ENCODE assay signal across 24 mouse cellular contexts in genomic region chr2:78925807-78926206, GRCm38 (mm10). TPM values are rescaled to one million over a fixed set of nuclear protein-coding genes. Genes with fewer than 3 reads are reported as not detected.
DNase-seq lines count a peak whose midpoint lies in the region; ATAC-seq and TF ChIP-seq lines count a peak whose summit lies in the region.
"Had no signal": no experiment of that assay in that cellular context is flagged by ENCODE, and none has a peak within 500 bp of the region (broad histone marks: within the 10 kb centered on the region; RNA-seq: fewer than 3 reads in every experiment).

No protein-coding gene starts in this region.

- H3K9ac ChIP-seq in MEL (ENCODE audit: control insufficient read depth, low read depth, low read length, poor library complexity, severe bottlenecking) = no peak overlapping the region
- H3K9ac ChIP-seq in liver, postnatal 0 days (replicated peaks) = no peak overlapping the region
- H3K9ac ChIP-seq: embryonic facial prominence, embryonic 13.5 days; embryonic facial prominence, embryonic 15.5 days; forebrain, embryonic 12.5 days; forebrain, postnatal 0 days had no signal

- H3K79me2 ChIP-seq in MEL (ENCODE audit: control insufficient read depth, insufficient read depth, low read length, poor library complexity) = peaks cover 1% of the 10 kb centered on the region; the same call in 1 of the 2 replicates

- no peaks in the 10 kb centered on the region for H3K9me3 ChIP-seq in MEL (replicated peaks; ENCODE audit: insufficient read depth, low read length)
- H3K9me3 ChIP-seq in liver, postnatal 0 days (ENCODE audit: low read length) = no peaks in the 10 kb centered on the region
- H3K9me3 ChIP-seq: embryonic facial prominence, embryonic 13.5 days; embryonic facial prominence, embryonic 15.5 days; forebrain, embryonic 10.5 days; forebrain, embryonic 12.5 days; G1E had no signal

- H3K4me2 ChIP-seq in liver, postnatal 0 days (ENCODE audit: low read depth, low read length) = no peak overlapping the region
- H3K4me2 ChIP-seq: embryonic facial prominence, embryonic 13.5 days; embryonic facial prominence, embryonic 15.5 days; forebrain, embryonic 12.5 days had no signal

- no peak for DNase-seq in left cerebral cortex, adult 2 months (ENCODE audit: extremely low spot score in 1 of 2, low spot score in 2 of 2)
- no peak for DNase-seq in left cerebral cortex, postnatal 4 days
- peak; percentile 12 to 18 for DNase-seq in B cell, adult 2 months
- no peak for DNase-seq in MEL (ENCODE audit: low read depth, low spot score)
- DNase-seq in liver, postnatal 0 days = no peak
- DNase-seq: adrenal gland, adult 2 months; adrenal gland, postnatal 10 days; adrenal gland, postnatal 25 days; cerebellum, adult 11 months; cerebellum, adult 18-20 months; cerebellum, adult 8-10 months; cerebellum, adult 9-11 months; cerebellum, postnatal 14 days; cerebellum, postnatal 36 days; embryo, embryonic 11 days; forebrain, postnatal 0 days had no signal

- 60% methylated on average over 1 of the region's 1 CpGs for WGBS in liver, postnatal 0 days (ENCODE audit: insufficient replicate concordance)

- TF ChIP-seq CTCF in left cerebral cortex, adult 2 months (IDR thresholded peaks at IDR 0.05) = no peak
- no peak for TF ChIP-seq CTCF in MEL (IDR thresholded peaks at IDR 0.05 in 2 of 3, conservative IDR thresholded peaks at IDR 0.05 in 1 of 3; ENCODE audit: control insufficient read depth in 1 of 3, insufficient read depth in 1 of 3, low read depth in 2 of 3, low read length in 3 of 3, poor library complexity in 1 of 3, severe bottlenecking in 1 of 3)
- no peak for TF ChIP-seq CTCF in liver, postnatal 0 days (IDR thresholded peaks at IDR 0.05; ENCODE audit: low read depth)

- no peak for TF ChIP-seq POLR2A in MEL (IDR thresholded peaks at IDR 0.05; ENCODE audit: control insufficient read depth in 1 of 2, insufficient read depth in 1 of 2, low read depth in 1 of 2, low read length in 2 of 2, poor library complexity in 1 of 2)

- no peak for TF ChIP-seq RAD21 in MEL (IDR thresholded peaks at IDR 0.05; ENCODE audit: low read depth, low read length)

- peak; percentile 23 to 24; a peak in 1 of 4 replicates for TF ChIP-seq EP300 in MEL (IDR thresholded peaks at IDR 0.05; ENCODE audit: low read depth in 1 of 2, low read length in 2 of 2)
- TF ChIP-seq EP300 in liver, postnatal 0 days (IDR thresholded peaks at IDR 0.05; ENCODE audit: low read depth) = no peak

- 0 out of 2 replicates have a peak overlapping the region, but pooled peaks have one; percentile 5 for H3K27ac ChIP-seq in left cerebral cortex, adult 2 months
- H3K27ac ChIP-seq in MEL (ENCODE audit: control insufficient read depth, low read depth, low read length) = no peak overlapping the region
- H3K27ac ChIP-seq in liver, postnatal 0 days (ENCODE audit: low read depth) = no peak overlapping the region
- H3K27ac ChIP-seq: embryonic facial prominence, embryonic 13.5 days; embryonic facial prominence, embryonic 15.5 days; forebrain, embryonic 10.5 days; forebrain, embryonic 12.5 days had no signal

- H3K4me1 ChIP-seq in MEL (ENCODE audit: control insufficient read depth in 1 of 2, insufficient read depth in 2 of 2, low read length in 2 of 2) = peaks cover 12 to 18% of the 10 kb centered on the region in 2 experiments
- peaks cover 5% of the 10 kb centered on the region; the same call in 1 of the 2 replicates for H3K4me1 ChIP-seq in liver, postnatal 0 days (ENCODE audit: insufficient read depth)
- H3K4me1 ChIP-seq: embryonic facial prominence, embryonic 15.5 days had no signal

- no peak overlapping the region for H3K4me3 ChIP-seq in left cerebral cortex, adult 2 months
- H3K4me3 ChIP-seq in MEL (ENCODE audit: control insufficient read depth in 1 of 2, insufficient read depth in 1 of 2, low read depth in 2 of 2, low read length in 2 of 2) = no peak overlapping the region
- H3K4me3 ChIP-seq in liver, postnatal 0 days (ENCODE audit: low read depth, low read length) = no peak overlapping the region
- H3K4me3 ChIP-seq: embryonic facial prominence, embryonic 13.5 days; embryonic facial prominence, embryonic 15.5 days; erythroblast, embryonic 14.5 days; forebrain, embryonic 10.5 days; forebrain, embryonic 12.5 days had no signal

- intact Hi-C loops in left cerebral cortex, adult 2 months (cut with DNase I) = loop anchor here (2.0 to 5.0 kb wide), 3 partner anchors 57 to 324 kb away; partner anchors contain the start of gene Ube2e3
- intact Hi-C loops in left cerebral cortex, postnatal 4 days (cut with DNase I) = no loop called here

- ATAC-seq in liver, postnatal 0 days = no peak
- no peak for ATAC-seq in monocyte, adult 5-6 weeks (replicated peaks; ENCODE audit: insufficient number of reproducible peaks, low FRiP score, low TSS enrichment, poor library complexity, severe bottlenecking)
- ATAC-seq: forebrain, embryonic 14.5 days; forebrain, postnatal 0 days had no signal

- H3K36me3 ChIP-seq in MEL (ENCODE audit: control insufficient read depth in 1 of 2, insufficient read depth in 2 of 2, low read length in 2 of 2) = peaks cover 0 to 33% of the 10 kb centered on the region in 2 experiments; a peak in 3 of 4 replicates
- H3K36me3 ChIP-seq in liver, postnatal 0 days (replicated peaks; ENCODE audit: insufficient read depth, low read length) = no peaks in the 10 kb centered on the region
- H3K36me3 ChIP-seq: embryonic facial prominence, embryonic 15.5 days; forebrain, embryonic 12.5 days had no signal

- H3K27me3 ChIP-seq in MEL (ENCODE audit: control insufficient read depth in 1 of 2, insufficient read depth in 2 of 2, low read length in 2 of 2) = no peaks in the 10 kb centered on the region
- no peaks in the 10 kb centered on the region for H3K27me3 ChIP-seq in liver, postnatal 0 days (ENCODE audit: insufficient read depth, low read length)
- H3K27me3 ChIP-seq: embryonic facial prominence, embryonic 13.5 days; embryonic facial prominence, embryonic 15.5 days; forebrain, embryonic 12.5 days had no signal

TF ChIP-seq in MEL, 35 proteins besides CTCF, POLR2A, EP300 and RAD21:
- no peak for TF ChIP-seq TBP (IDR thresholded peaks at IDR 0.05; ENCODE audit: low read depth, low read length)
- 0 out of 2 replicates have a peak, but pooled peaks have one; percentile 49 for TF ChIP-seq RCOR1 (IDR thresholded peaks at IDR 0.05; ENCODE audit: low read depth, low read length)
- TF ChIP-seq GATA1 (IDR thresholded peaks at IDR 0.05; ENCODE audit: low read depth, low read length) = peak; percentile 34; the same call in 1 of the 2 replicates

RNA-seq across cellular contexts. Expression of gene Ube2e3, which starts 57.9 kb away (rescaled TPM):
- total RNA-seq in left cerebral cortex, adult 2 months (2021) = 100 to 1,000 TPM; 103 to 104 TPM
- 100 to 1,000 TPM; 206 to 219 TPM for total RNA-seq in left cerebral cortex, postnatal 4 days (2021)
- 41.9 and 49.4 TPM in 2 replicates for total RNA-seq in MEL (2012; rRNA removed)
- 100 to 1,000 TPM in 1 of 2 experiments, 10 to 100 TPM in 1; 99.4 to 160 TPM for polyA plus RNA-seq in MEL (2012; ENCODE audit: insufficient read depth in 1 of 2, insufficient read length in 2 of 2, low read depth in 1 of 2, low replicate concordance in 2 of 2, missing spikeins in 1 of 2)
- polyA plus RNA-seq in liver, postnatal 0 days (2015; fragmentation: Nextera tagmentation; extraction: Ambion mirVana) = 46.8 and 49.6 TPM in 2 replicates
- total RNA-seq in monocyte, adult 5-6 weeks (2017) = 30.8 to 47.5 TPM (median 45.4 TPM) in 3 replicates

Comparison
In these comparisons a context has a peak if more than half of its experiments do, and no peak if none do; other contexts are left out.
1. DNase-seq: peak in B cell, adult 2 months (2 of 2); none in left cerebral cortex, adult 2 months (0 of 2), left cerebral cortex, postnatal 4 days (single experiment), MEL (single experiment) and liver, postnatal 0 days (single experiment).